Comparison of ENCODE assay signal across 19 mouse cellular contexts in the genomic region with DNA sequence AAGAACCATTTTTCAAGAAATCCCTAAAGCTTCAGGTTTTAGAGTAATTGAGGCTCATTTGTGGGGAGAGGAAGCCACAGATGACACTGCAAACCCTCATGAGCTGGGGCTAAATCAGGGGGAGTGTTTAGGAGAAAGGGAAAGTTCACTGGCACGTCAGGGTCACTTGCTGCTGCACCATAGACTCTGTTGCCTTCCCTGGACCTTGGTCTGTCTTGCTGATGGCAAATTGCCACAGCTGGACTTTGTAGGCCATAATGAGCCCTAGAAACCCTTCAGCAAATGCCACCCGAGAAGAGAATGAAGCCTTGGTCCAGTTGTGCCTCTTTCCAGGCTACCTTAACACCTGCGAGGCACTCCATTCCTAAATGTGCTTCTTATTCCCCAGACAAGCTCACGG.
DNase-seq lines count a peak whose midpoint lies in the region; ATAC-seq lines count a peak whose summit lies in the region.
"Had no signal": no experiment of that assay in that cellular context is flagged by ENCODE, and none has a peak within 500 bp of the region (broad histone marks: within the 10 kb centered on the region; RNA-seq: fewer than 3 reads in every experiment).

No protein-coding gene starts in this region.

- peak; percentile 23 for DNase-seq in kidney, adult 11 months
- no peak for DNase-seq in kidney, adult 18-20 months
- peak; percentile 30 to 72 for DNase-seq in kidney, postnatal 36 days
- no peak for DNase-seq in kidney, postnatal 14 days
- DNase-seq in adrenal gland, adult (ENCODE audit: inconsistent age in 2 of 2, low spot score in 1 of 2), result peak; percentile 55 to 86
- DNase-seq in adrenal gland, postnatal 25 days, result peak; percentile 34
- DNase-seq: cerebellum, adult 18-20 months; cerebellum, postnatal 10 days; heart, adult 2 months; heart, postnatal 4 days; layer of hippocampus, adult 9-11 months; liver, embryonic 13.5 days; lung, embryonic 14.5 days; lung, postnatal 14 days; midbrain, embryonic 14.5 days; right cerebral cortex, postnatal 25 days had no signal

- ATAC-seq in activated CD4-positive, CD25-positive, alpha-beta regulatory T cell, adult 4 months, result no peak
- ATAC-seq: forebrain, embryonic 16.5 days; intestine, embryonic 16.5 days had no signal

Comparison
In these comparisons a context has a peak if more than half of its experiments do, and no peak if none do; other contexts are left out.
1. DNase-seq: peak in kidney, adult 11 months (single experiment), kidney, postnatal 36 days (2 of 2), adrenal gland, adult (2 of 2) and adrenal gland, postnatal 25 days (single experiment); none in kidney, adult 18-20 months (single experiment) and kidney, postnatal 14 days (single experiment).